Mouse (Mus musculus): Measurements from ENCODE around the gene Mllt11. TPM values are rescaled to one million over a fixed set of nuclear protein-coding genes. Genes with fewer than 3 reads are reported as not detected.
A peak's percentile ranks its signal among the peaks of the same experiment; 100 is the strongest.

Mllt11 gene
- total and polyA plus RNA-seq, 2 experiments from 2014 or later = 347 to 446 TPM

DNA sequence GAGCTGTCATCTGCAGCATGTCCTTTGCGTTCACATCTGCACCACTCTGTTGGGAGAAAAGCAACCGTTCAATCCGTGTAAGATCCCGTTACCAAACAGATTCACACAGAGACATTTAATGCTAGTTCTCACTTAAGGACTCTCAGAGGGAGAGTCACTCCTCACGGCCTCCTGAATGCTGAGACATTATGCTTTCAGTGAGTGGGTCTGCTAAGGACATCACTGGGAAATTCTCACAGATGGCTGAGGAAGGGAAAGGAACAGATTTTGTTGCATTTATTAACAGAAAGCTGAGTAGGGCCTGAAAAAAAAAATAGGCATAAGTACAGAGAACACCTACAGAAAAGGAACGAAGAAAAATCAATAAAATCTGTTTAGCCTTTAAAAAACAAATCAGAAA lies 28.1 kb downstream of the Mllt11 start:
- Histone ChIP-seq H3K36me3 (ENCODE audit: insufficient read depth, low read length) (peaks cover 29% of the 10 kb centered on the region), H3K4me1 (ENCODE audit: insufficient read depth, low read length) (no peaks in the 10 kb centered on the region), H3K4me2 (ENCODE audit: low read depth, low read length) (no peak overlapping the region), H3K4me3 (ENCODE audit: low read length) (no peak overlapping the region), H3K27ac (no peak overlapping the region), H3K9me3 (ENCODE audit: low read length) (no peaks in the 10 kb centered on the region), H3K27me3 (ENCODE audit: insufficient read depth, low read length) (no peaks in the 10 kb centered on the region), H3K9ac (replicated peaks; ENCODE audit: low read length) (no peak overlapping the region)
- no peak for TF ChIP-seq CTCF (IDR thresholded peaks at IDR 0.05; ENCODE audit: low read depth)
- ATAC-seq (no peak), DNase-seq (ENCODE audit: low spot score) (no peak)
- WGBS = 93% methylated on average over 6 of the region's 6 CpGs

DNA sequence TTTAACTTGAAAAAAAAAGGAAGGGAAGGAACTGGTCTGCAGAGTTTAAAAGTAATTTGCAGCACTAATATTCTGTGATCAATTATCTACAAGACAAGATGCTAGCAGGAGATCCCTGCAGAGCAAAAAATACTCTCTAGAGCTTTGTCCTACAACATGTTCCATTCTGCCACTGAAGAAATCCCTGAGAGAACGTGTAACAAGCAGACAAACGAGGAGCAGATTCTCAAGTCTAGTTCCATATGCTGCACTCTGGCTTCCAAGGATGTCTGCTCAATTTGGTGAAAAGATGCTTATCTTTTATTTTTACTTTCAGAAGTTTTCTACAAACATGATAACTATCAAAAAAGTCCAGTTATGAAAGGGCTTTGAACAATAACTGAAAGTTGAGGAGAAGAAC lies 31.4 kb downstream of the Mllt11 start:
- Histone ChIP-seq H3K27me3 (ENCODE audit: insufficient read depth, low read length) (no peaks in the 10 kb centered on the region), H3K9ac (replicated peaks; ENCODE audit: low read length) (no peak overlapping the region), H3K27ac (no peak overlapping the region), H3K4me1 (ENCODE audit: insufficient read depth, low read length) (no peaks in the 10 kb centered on the region), H3K4me3 (ENCODE audit: low read length) (no peak overlapping the region), H3K36me3 (ENCODE audit: insufficient read depth, low read length) (peaks cover 38% of the 10 kb centered on the region), H3K4me2 (ENCODE audit: low read depth, low read length) (no peak overlapping the region), H3K9me3 (ENCODE audit: low read length) (no peaks in the 10 kb centered on the region)
- TF ChIP-seq CTCF (IDR thresholded peaks at IDR 0.05; ENCODE audit: low read depth) = no peak
- ATAC-seq (no peak), DNase-seq (ENCODE audit: low spot score) (no peak)
- WGBS = 66% methylated on average over 2 of the region's 2 CpGs

DNA sequence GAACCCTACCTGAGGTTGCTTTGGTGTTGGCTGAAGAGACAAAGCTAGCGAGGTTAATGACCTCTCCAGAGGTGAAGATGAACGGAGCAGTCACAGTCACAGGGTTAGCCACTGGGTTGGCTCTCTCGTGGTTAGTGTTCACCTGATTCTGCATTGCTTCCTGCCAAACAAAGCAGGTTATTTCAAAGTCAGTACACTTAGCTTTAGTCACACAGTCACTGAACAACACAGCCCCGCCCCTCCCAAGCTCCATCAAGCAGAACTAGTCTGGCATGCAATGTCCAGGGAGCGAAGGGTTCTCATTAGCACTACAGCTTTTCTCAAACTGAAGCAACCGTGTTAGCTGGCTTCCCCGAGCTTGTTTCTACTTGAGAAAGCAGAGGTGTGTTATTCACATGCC lies 31.8 kb downstream of the Mllt11 start:
- ATAC-seq (no peak), DNase-seq (ENCODE audit: low spot score) (no peak)
- H3K4me2 ChIP-seq (ENCODE audit: low read depth, low read length) = no peak overlapping the region
- H3K4me3 ChIP-seq (ENCODE audit: low read length) = no peak overlapping the region
- WGBS = 77% methylated on average over 7 of the region's 7 CpGs
- no peaks in the 10 kb centered on the region for H3K27me3 ChIP-seq (ENCODE audit: insufficient read depth, low read length)
- H3K27ac ChIP-seq = no peak overlapping the region
- H3K36me3 ChIP-seq (ENCODE audit: insufficient read depth, low read length) = peaks cover 42% of the 10 kb centered on the region
- H3K4me1 ChIP-seq (ENCODE audit: insufficient read depth, low read length) = no peaks in the 10 kb centered on the region
- no peak for TF ChIP-seq CTCF (IDR thresholded peaks at IDR 0.05; ENCODE audit: low read depth)
- H3K9ac ChIP-seq (replicated peaks; ENCODE audit: low read length) = no peak overlapping the region
- no peaks in the 10 kb centered on the region for H3K9me3 ChIP-seq (ENCODE audit: low read length)

DNA sequence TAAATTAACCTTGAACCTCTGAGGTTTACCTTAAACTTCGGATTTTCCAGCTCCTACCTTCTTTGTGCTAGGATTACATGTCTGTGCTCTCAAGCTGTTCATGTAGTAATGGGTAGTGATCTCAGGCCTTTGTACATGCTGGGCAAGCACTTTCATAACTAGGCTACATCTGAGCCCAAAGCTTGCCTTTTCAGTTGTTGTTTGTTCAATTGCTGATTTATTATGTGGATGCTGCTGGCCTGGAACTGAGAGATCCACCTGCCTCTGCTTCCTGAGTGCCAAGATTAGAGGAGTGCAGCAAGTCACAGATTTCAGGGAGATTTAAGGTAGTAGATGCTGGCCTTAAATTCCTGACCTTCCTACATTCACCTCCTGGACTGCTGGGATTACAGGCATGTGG lies 32.9 kb downstream of the Mllt11 start:
- no peaks in the 10 kb centered on the region for H3K4me1 ChIP-seq (ENCODE audit: insufficient read depth, low read length)
- 85% methylated on average over 1 of the region's 1 CpGs for WGBS
- no peak overlapping the region for H3K4me2 ChIP-seq (ENCODE audit: low read depth, low read length)
- ATAC-seq (no peak), DNase-seq (ENCODE audit: low spot score) (no peak)
- peaks cover 35% of the 10 kb centered on the region for H3K36me3 ChIP-seq (ENCODE audit: insufficient read depth, low read length)
- H3K27ac ChIP-seq = no peak overlapping the region
- H3K4me3 ChIP-seq (ENCODE audit: low read length) = no peak overlapping the region
- no peaks in the 10 kb centered on the region for H3K9me3 ChIP-seq (ENCODE audit: low read length)
- TF ChIP-seq CTCF (IDR thresholded peaks at IDR 0.05; ENCODE audit: low read depth) = no peak
- H3K9ac ChIP-seq (replicated peaks; ENCODE audit: low read length) = no peak overlapping the region
- H3K27me3 ChIP-seq (ENCODE audit: insufficient read depth, low read length) = no peaks in the 10 kb centered on the region

DNA sequence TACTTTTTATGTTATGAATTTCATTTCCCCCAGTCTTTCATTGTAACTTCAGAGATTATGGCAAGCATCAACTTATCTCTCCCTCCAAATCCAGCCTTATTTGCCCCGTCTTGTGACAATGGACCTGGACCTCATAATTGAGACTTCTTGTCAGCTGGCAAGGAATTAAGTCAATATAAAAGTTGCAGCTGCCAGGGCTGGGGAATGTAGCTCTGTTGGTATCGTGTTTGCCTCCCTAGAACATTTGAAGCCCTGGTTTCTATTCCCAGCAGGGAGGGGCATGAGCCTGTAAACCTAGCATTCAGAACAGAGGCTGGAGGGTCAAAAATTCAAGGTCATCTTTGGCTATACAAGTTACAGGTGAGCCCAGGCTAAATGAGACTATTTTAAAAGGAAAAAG lies 36.2 kb downstream of the Mllt11 start:
- WGBS = 84% methylated on average over 2 of the region's 2 CpGs
- Histone ChIP-seq H3K4me1 (ENCODE audit: insufficient read depth, low read length) (no peaks in the 10 kb centered on the region), H3K27ac (no peak overlapping the region), H3K27me3 (ENCODE audit: insufficient read depth, low read length) (no peaks in the 10 kb centered on the region), H3K4me3 (ENCODE audit: low read length) (no peak overlapping the region), H3K4me2 (ENCODE audit: low read depth, low read length) (no peak overlapping the region), H3K9me3 (ENCODE audit: low read length) (no peaks in the 10 kb centered on the region), H3K36me3 (ENCODE audit: insufficient read depth, low read length) (peaks cover 30% of the 10 kb centered on the region), H3K9ac (replicated peaks; ENCODE audit: low read length) (no peak overlapping the region)
- DNase-seq (ENCODE audit: low spot score) (no peak), ATAC-seq (no peak)
- no peak for TF ChIP-seq CTCF (IDR thresholded peaks at IDR 0.05; ENCODE audit: low read depth)

DNA sequence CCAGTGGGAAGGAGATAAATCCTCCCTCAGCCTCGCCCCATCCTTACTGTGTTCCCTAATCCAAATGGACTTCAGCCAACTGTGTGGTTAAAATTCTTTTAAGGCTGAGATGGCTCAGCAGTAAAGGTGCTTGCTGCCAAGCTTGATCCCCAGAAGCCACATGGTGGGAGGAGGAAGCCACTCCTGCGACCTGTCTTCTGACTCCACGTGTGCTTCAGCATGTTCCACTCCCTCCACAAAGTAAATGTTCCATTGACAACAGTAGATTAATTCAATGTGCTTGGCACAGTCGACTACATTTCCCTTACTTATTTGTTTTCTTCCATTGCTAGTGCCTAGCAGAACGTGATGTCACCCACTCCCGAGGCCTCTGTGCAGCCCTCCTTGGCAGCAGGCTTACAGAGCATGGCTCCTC lies 37.2 kb downstream of the Mllt11 start:
- H3K27ac ChIP-seq = no peak overlapping the region
- H3K4me2 ChIP-seq (ENCODE audit: low read depth, low read length) = no peak overlapping the region
- no peaks in the 10 kb centered on the region for H3K4me1 ChIP-seq (ENCODE audit: insufficient read depth, low read length)
- ATAC-seq = no peak
- H3K27me3 ChIP-seq (ENCODE audit: insufficient read depth, low read length) = no peaks in the 10 kb centered on the region
- WGBS = 55% methylated on average over 6 of the region's 6 CpGs
- no peak overlapping the region for H3K9ac ChIP-seq (replicated peaks; ENCODE audit: low read length)
- H3K9me3 ChIP-seq (ENCODE audit: low read length) = no peaks in the 10 kb centered on the region
- H3K4me3 ChIP-seq (ENCODE audit: low read length) = no peak overlapping the region
- TF ChIP-seq CTCF (IDR thresholded peaks at IDR 0.05; ENCODE audit: low read depth) = no peak
- peaks cover 34% of the 10 kb centered on the region for H3K36me3 ChIP-seq (ENCODE audit: insufficient read depth, low read length)
- DNase-seq (ENCODE audit: low spot score) = peak; percentile 46

DNA sequence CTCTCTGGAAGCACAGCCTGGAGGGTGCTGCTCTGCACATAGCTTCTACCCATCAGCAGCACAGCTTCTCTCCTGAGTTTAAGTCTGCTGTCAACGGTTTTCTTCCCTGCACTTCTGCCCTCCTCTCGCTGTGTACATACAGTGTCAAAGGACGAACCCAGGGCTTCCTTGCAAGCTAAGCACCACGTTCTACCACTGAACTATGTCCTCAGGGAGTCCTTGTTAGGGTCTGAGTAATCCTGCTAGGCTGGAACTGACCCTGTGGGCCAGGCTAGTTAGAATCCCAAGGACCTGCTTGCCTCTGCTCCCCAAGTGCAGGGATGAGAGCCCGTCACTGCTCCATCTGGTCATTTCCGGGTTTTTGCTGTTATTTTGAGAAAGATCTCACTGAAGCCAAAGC lies 45.1 kb downstream of the Mllt11 start:
- no peak for DNase-seq (ENCODE audit: low spot score)
- TF ChIP-seq CTCF (IDR thresholded peaks at IDR 0.05; ENCODE audit: low read depth) = no peak
- no peaks in the 10 kb centered on the region for H3K9me3 ChIP-seq (ENCODE audit: low read length)
- 88% methylated on average over 6 of the region's 6 CpGs for WGBS
- no peaks in the 10 kb centered on the region for H3K27me3 ChIP-seq (ENCODE audit: insufficient read depth, low read length)
- H3K4me2 ChIP-seq (ENCODE audit: low read depth, low read length) = no peak overlapping the region
- no peaks in the 10 kb centered on the region for H3K4me1 ChIP-seq (ENCODE audit: insufficient read depth, low read length)
- ATAC-seq = no peak
- no peak overlapping the region for H3K4me3 ChIP-seq (ENCODE audit: low read length)
- H3K36me3 ChIP-seq (ENCODE audit: insufficient read depth, low read length) = peaks cover 51% of the 10 kb centered on the region
- H3K9ac ChIP-seq (replicated peaks; ENCODE audit: low read length) = no peak overlapping the region
- H3K27ac ChIP-seq = no peak overlapping the region
